Mouse (Mus musculus): ENCODE data around the gene Ptger4.
"Not testable (repeated sequence)": the region's sequence is repeated elsewhere in the genome, so short reads cannot be mapped to it uniquely, and the experiment has no call there.

DNA sequence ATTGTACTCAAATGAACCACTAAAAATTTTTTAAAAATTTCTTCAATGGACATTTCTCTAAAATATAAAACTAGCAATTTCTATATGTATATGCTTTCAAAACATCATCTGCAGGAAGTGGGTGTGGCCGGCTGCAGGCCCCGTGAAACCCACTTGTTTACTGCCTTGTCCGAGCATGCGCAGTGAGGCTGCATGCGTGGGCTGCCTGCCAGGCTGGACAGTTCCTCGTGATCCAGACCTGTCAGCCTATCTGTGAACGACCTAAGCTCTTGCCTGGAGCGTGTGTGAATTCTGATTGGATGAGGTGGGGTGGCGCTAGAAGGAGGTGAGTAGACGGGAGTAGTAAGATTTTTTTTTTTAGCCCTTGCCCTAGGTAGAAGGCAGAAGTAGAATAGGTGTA, 13.2 kb downstream of the Ptger4 start:
- not testable (repeated sequence) for TF ChIP-seq CTCF (IDR thresholded peaks at IDR 0.05; ENCODE audit: extremely low read depth, insufficient read depth, insufficient read length, insufficient replicate concordance); POLR2A (IDR thresholded peaks at IDR 0.05; ENCODE audit: low read depth, low read length)

Data from spleen, adult 2 months (tissue).